Mouse (Mus musculus): ENCODE measurements at regions not wholly inside any gene's neighbourhood (a gene's known extent, or its start where the extent isn't known, plus 50 kb on each side); places are given as distances from the start of the nearest gene placed in this dataset.

- TF ChIP-seq CTCF (IDR thresholded peaks at IDR 0.05; ENCODE audit: extremely low read depth, insufficient read length, insufficient replicate concordance, low read depth, low read length), result no peak
- TF ChIP-seq POLR2A (IDR thresholded peaks at IDR 0.05; ENCODE audit: low read depth, low read length), result no peak
Observed at GRCm38 (mm10) chr4:64684654-64685053, 439.3 kb upstream of the Pappa start.
